Mouse (Mus musculus) c-Kit-negative CD71-positive TER-119-positive erythroid progenitor cells, embryonic 14.5 days (primary cell): ENCODE results near the gene Palm2.

Source experiments
- DNase-seq: peaks from one replicate; pipeline ENCODE4 v3.0.0-alpha.2; 2013; ENCODE audit warnings: low read depth, low spot score

Palm2 gene

DNA sequence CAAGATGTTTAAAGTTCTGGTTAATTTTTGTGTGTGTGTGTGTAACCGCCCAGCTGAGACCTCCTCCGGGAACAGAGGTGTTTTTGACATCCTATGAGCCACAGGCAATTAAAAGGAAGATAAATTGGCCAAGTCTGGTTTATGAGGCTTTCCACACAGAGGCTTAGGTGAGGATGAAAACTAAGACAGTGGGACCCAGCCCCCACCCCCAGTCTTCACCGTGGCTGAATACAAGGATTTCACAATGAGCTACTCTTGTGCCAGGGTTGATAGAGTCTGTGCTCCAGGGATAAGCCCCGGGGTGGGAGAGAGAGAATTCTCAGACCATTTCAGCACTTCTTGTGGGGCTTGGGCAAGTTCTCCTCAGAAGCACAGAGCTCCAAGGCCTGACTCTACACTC, 317.0 kb downstream of the Palm2 start:
- DNase-seq = no peak

GRCm38 (mm10) chr4:57751566-57751965, 317.5 kb downstream of the Palm2 start:
- no peak for DNase-seq

DNA sequence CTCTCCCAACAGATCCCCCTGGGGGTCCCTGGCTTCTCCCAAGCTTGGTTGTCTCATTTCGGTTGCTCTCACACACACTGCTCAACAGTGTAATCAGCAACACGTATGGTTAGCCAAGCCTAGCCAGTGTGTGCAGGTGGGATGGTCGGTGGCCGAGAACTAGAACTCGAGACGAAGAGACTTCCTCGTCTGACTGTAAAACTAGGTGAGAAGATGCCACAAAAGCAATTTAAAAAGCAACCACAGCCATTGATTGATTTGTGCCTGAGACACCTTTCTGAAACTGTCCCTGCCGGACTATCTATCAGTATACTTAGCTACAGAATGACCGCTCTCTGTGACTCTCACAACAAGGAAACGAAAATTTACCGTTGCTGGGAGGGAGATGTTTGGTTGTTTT, 321.0 kb downstream of the Palm2 start:
- DNase-seq = no peak

GRCm38 (mm10) chr4:57757997-57758396, 323.9 kb downstream of the Palm2 start:
- no peak for DNase-seq
